Mouse (Mus musculus): ENCODE data around the gene S100a6. TPM values are rescaled to one million over a fixed set of nuclear protein-coding genes. Genes with fewer than 3 reads are reported as not detected.

The S100a6 gene
- 100 to 1,000 TPM in 1 of 2 experiments, 10 to 100 TPM in 1; 83.2 to 102 TPM for total RNA-seq (2021)
- long read RNA-seq, experiment 1, transcript S100a6-201 (3 exons, 731 nt): major isoform, 17 of 18 reads
- long read RNA-seq, experiment 1, partial matches to known transcripts: 0 of 18 reads
- long read RNA-seq, experiment 1, other reads (novel, unspliced or antisense): 0 of 18 reads
- long read RNA-seq, experiment 2, transcript S100a6-201 (3 exons, 731 nt): major isoform, 23 of 26 reads
- long read RNA-seq, experiment 2, partial matches to known transcripts: 0 of 26 reads
- long read RNA-seq, experiment 2, other reads (novel, unspliced or antisense): 3 of 26 reads

GRCm38 (mm10) chr3:90612728-90613291 lies at the start of gene S100a6:
S100a6 (plus strand) TSS chr3:90612882.
- DNase-seq: peak; percentile 60

DNA sequence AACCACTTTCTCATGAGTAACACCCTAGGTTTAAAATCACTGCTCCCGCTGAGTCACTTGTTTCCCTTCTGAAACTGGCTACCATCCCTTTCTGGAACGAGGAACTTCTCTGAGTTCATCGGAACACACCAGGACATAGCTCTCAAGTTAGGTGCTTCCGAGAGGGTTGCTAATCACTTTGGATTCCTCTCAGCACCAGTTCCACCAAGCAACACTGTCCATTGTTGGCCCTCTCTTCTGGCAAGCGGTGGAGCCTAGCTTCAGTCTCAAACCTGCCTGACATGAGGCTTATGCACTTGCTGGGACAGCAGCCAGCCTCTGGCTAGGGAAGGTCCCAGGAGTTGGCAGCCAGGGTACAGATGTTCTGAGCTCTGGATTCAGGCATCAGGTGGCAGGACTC lies 38.0 kb upstream of the S100a6 start:
- DNase-seq: no peak

DNA sequence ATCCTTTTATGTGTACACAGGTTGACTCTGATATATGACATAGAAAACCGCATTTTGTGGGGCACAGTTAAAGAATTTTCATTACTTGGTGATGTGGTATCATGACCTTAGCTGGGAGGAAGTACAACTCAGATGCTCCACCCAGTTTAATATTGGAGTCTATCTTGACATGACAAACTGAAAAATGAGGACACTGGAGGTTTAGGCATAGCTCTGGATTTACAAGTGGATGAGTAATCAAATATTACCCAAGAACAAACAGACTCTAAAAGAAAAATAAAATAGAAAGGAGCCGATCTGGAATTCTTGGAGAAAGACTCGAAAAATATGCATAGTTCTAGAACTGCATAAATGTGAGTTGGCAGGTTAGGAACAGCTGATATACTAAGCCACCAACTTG lies 37.4 kb upstream of the S100a6 start:
- no peak for DNase-seq

GRCm38 (mm10) chr3:90576351-90577001 lies 36.2 kb upstream of the S100a6 start:
- no peak for DNase-seq

- DNase-seq: no peak
Observed at GRCm38 (mm10) chr3:90579433-90579832, 33.2 kb upstream of the S100a6 start.

DNA sequence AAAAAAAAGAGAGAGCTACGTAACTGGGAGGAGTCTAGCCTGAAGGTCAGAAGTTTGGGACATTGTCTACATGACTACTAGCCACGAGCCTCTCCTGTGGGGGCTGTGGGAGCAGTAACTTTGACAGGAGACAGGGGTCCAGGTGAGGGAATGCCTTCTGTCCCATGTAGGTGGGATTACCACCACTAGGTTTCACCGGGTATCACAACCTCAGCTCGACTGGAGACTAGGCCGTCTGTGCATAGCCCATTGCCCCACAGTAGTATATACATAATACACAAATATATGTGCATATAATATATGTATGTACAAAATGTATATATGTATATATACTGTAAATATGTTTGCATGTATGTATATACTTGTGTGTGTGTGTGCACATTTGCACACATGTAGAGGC lies 31.5 kb upstream of the S100a6 start:
- no peak for DNase-seq

DNA sequence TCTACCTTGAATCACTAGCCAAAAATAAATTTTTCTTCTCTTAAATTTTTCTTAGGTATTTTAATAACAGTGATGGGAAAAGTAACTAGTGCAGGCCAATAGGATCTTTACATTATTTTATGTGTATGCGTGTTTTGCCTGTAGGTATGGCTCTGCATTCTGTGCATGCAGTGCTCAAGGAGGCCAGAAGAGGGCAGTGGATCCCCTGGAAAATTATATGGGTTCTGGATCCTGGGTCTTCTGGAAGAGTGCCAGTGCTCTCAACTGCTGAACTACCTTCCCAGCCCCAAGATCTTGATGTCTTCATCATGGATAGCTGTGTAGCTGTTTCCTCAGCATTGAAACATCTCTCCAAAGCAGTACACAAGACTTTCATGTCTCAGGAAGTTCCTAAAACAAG lies 30.5 kb upstream of the S100a6 start:
- DNase-seq: no peak

DNA sequence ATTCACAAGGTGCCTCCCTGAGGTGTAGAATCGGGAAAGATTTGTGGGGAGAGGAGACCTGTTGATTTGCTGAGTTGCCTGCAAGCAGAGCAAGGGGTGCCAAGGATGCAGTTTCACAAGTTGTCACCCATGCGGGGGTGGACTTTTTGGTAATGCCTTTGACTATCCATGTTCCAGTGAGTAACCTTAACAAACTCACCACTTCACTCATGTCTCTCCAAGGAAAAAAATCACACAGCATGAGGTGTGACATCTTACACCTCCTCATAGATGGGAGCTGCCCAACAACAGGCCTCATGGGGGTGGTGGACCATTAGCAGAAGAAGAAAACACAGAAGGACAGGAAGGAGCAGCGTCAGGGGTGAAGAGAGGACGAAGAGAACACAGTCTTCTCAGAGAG lies 30.1 kb upstream of the S100a6 start:
- DNase-seq: no peak

DNA sequence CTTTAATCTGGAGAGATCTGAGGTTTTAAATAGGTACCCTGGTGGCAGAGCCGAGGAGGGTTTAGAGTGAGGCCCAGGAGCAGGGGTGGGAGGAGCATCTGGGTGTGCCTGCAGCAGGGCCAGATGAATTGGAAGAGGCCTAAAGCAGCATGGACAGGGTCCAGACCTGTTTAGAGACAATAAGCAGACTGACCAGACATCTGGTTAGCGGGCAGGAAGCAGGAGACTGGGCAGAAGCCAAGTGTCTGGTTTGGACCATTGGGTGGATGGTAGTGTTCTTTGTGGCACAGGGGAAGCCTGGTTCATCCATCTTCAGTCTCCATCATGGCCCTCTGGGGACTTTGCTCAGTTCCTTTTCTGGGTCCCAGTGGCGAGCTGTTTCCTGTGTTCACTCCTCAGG lies 28.8 kb upstream of the S100a6 start:
- peak; percentile 23 for DNase-seq

DNA sequence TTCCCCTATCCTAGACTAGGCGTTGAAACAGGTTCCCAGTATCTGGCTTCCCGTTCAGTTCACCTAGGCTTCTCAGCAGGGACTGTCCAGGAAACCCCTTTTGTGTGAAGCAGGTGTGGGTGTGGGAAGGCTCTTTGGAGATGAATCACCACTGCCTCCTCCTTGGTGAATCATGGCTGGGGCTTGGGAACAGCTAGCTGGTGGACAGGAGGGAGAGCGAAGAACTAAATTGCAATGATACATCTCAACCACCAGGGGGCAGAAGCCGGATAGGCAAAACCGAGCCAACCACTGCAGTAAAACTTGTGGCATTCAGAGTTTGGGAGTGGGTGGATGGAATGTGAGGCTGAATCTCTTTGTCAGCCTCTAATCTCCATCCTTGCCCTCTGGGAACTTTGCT lies 27.1 kb upstream of the S100a6 start:
- DNase-seq: peak; percentile 47

DNA sequence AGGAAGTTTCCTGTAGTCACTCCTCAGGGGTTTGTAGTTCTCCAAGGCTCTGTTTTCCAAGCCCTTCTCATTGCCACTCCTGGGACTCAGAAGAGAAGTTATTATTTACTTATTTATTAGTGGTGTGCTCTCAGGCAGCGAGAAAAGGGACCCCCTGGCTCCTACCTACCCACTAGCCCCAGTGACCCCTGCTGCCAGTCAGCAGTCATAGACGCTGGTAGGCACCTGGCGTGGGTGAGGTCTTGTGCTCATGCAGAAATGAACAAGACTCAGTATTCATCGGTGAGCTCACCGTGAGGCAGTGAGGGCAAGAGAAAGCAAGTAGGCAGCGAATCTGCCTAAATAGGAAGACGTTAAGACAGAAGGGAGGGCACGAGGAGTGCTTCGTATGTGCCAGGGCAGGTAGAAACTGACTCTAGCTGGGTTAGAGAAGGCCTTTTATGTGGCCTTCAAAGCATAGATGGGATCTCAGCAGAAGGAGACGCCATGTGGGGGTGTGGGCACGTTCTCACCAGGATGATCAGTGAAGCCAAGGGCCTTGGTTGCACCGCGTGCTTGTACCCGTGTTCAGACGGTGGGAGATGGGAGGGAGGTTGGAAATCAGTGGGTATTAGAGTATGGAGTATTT lies 26.6 kb upstream of the S100a6 start:
- peak; percentile 16 for DNase-seq

- peak; percentile 54 for DNase-seq
Observed at GRCm38 (mm10) chr3:90586906-90587305, 25.8 kb upstream of the S100a6 start.

DNA sequence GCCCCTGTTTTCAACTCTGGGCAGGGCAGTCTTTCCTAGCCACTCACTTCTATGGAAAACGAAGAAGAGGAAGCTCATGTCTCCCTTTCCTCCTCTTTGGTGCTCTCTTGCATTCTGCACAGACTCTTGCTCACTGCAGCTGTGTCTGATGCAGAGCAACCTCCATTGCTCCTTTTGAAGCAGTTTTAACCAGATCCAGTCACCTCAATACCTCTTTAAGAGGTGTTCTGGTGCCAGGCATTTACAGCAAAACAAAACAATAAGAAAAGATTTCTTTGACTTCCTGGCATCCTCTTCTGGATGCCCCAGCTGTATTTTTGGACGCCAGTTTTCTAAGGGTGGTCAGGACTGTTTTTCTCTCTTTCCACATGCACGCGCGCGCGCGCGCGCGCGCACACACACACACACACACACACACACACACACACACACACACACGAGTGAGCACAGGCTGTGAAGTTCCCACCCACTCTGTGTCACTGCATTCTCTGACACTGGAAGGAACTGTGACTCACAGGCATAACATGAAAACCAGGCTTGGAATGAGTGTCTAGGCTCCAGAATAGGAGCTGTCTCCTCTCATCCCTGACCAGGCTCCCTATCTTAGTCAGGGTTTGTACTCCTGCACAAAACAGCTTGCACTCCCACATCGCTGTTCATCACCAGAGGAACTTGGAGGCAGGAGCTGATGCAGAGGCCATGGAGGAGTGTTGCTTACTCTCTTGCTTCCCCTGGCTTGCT lies 25.2 kb upstream of the S100a6 start:
- no peak for DNase-seq

DNA sequence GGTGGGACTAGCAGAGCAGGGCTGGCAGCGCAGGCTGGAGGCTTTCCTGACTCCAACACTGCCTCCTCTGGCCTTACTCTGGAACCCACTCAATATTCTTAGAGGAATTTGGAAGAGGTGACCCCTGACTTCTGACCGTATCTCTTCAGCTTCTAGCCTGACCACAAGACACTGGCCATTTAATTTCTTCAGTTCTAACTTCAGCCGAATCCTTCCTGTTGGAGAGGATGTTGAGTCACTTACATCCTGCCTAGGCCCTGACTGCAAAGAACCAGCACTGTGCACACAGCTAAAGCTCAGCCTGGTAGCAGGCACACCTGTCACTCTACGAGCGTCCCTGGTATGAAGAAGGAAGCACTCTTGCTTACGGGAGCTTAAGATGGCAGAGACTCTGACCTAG lies 23.3 kb upstream of the S100a6 start:
- DNase-seq: no peak

DNA sequence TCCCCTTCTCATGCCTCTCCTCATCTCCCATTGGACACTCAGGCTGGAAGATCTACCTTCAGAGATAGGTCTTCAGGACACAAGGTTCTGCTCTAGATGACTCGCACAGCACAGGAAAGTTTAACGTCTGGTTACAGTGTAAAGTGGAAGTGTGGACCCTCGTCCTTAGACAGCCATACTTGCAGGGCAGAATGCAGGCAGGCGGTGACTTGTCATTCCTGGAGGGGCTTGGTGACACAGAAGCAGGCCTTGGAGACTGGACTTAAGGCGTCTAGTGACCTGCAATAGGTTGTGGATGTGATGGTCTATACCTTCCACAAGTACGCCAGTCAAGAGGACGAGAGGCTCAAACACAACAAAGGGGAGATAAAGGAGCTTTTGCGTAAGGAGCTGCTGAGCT lies 22.7 kb upstream of the S100a6 start, which contains the start of gene S100a2:
Gene S100a2, plus strand, starts transcription at position 301 of the 400 bp plus-strand sequence.
- DNase-seq: no peak

DNA sequence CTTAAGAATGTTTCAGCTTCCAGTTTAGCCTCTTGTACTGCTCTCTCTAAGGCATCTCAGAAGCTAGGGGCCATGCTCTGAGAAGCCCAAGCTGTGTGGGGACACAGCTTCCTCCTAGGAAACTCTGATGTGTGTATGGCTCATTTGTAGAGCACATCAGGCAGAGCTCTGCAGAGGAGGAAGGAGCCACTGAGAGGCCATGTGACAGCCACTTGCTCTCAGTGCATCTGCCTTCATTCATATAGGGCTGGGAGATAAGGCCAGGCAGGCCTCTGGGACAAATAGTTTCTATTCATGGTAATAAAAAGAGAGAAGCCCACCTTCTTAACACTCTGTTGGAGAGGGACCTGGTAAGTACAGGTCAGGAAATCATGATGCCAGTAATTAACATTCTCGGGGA lies 18.2 kb upstream of the S100a6 start:
- DNase-seq: no peak

DNA sequence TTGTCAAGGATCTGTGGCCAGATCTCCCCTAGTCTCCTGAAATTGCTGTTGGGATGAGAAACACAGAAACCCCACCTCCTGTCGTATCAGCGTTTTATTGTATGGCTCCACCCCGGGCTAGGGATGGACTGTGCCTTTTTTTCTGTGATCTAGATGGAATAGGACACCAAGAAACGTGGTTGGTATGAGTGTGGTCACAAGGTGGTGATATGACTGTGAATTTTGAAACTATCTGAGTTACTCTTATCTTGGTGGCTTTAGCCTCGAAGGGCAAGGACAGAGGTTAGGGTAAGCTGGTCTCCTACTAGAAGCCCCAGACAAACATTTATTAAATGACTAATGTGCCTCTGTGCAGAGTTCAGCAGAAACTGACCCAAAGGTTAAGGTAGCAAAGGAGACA lies 17.1 kb upstream of the S100a6 start:
- no peak for DNase-seq

DNA sequence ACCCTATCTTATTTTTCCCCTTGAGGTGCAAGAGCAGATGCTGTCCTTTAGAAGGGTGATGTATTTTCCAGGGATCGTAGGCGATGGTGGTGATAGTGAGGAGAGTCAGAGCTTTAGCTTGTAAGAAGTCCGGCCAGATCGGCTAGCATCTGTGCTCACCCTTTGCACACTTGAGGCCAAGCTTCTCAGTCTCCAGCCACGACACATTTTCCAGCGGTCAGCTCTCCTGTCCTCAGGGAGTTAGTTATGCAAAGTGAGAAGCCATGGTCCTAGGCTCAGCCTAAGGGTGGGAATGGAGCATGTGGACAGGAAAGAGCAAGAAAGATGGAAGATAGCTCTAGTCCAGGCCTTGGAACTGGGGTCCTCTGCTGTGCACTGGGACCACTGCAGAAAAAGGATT lies 15.9 kb upstream of the S100a6 start:
- no peak for DNase-seq

- DNase-seq: no peak
Observed at GRCm38 (mm10) chr3:90597736-90598135, 14.9 kb upstream of the S100a6 start.

DNA sequence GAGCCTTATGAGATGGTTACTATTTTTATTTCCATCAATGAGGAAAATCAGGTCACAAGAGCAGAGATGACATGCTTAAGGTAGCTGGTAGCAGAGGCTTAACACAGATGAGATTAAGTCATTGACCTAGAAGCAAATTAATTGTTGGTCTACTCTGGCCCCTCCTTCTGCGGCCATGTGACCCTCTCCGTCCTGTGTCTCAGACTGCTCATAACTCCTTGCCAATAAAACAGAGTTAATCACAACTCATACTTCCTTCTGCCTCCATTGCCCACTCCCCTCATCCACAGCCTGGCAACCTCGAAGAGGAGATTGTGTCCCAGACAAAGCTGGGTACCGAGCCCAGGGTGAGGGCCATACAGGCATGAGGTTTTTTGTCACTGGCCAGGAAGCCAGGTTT lies 14.5 kb upstream of the S100a6 start:
- no peak for DNase-seq

DNA sequence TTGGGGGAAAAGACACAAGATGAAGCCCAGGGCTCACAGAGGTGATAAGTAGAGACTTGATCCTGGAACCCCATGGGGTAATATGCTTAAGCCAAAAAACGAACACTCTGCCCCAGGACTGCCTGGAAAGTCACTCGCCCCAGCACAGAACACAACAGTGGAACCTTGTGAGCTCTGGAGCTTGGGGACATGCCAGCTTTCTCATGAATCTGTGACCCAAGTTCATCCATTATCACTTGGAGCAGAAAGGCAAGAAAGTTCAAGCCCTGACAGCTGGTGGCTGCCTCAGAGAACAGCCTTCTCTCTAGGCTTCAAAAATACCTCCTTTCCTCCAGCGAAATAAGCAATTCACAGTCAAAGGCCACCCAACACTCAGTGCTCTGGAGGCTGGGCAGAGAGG lies 13.3 kb upstream of the S100a6 start:
- no peak for DNase-seq

- no peak for DNase-seq
Observed at GRCm38 (mm10) chr3:90600036-90600435, 12.6 kb upstream of the S100a6 start.
